Mouse (Mus musculus) forebrain, embryonic 12.5 days (tissue): ENCODE results near the gene Dagla. TPM values are rescaled to one million over a fixed set of nuclear protein-coding genes. Genes with fewer than 3 reads are reported as not detected.

ENCODE experiments used
- ATAC-seq: fragments of 200-750 bp; cut with Nextera tagmentation; 2 replicates; pipeline ENCODE4 v1.8.0; 2017; ENCODE audit warnings: moderate TSS enrichment; ENCODE audit not compliant: low FRiP score
- H3K27ac ChIP-seq: fragments of 300-500 bp; sonication (generic); 2 replicates; pipeline ENCODE4 v1.5.1; 2016; ENCODE audit warnings: mild to moderate bottlenecking
- H3K27me3 ChIP-seq: fragments of 300-500 bp; sonication (generic); 2 replicates; pipeline ENCODE4 v1.6.1; 2016; ENCODE audit warnings: mild to moderate bottlenecking
- H3K36me3 ChIP-seq: fragments of 300-500 bp; sonication (generic); replicated peaks from 2 replicates; pipeline ENCODE4 v1.6.1; 2016; ENCODE audit warnings: mild to moderate bottlenecking
- H3K4me1 ChIP-seq: fragments of 300-500 bp; sonication (generic); 2 replicates; pipeline ENCODE4 v1.6.1; 2016
- H3K4me2 ChIP-seq: fragments of 300-500 bp; sonication (generic); 2 replicates; pipeline ENCODE4 v1.6.1; 2016; ENCODE audit warnings: mild to moderate bottlenecking, moderate library complexity
- H3K4me3 ChIP-seq: fragments of 300-500 bp; sonication (generic); replicated peaks from 2 replicates; pipeline ENCODE4 v1.5.1; 2016; ENCODE audit warnings: mild to moderate bottlenecking
- H3K9ac ChIP-seq: fragments of 300-500 bp; sonication (generic); 2 replicates; pipeline ENCODE4 v1.6.1; 2016; ENCODE audit warnings: mild to moderate bottlenecking
- H3K9me3 ChIP-seq: fragments of 300-500 bp; sonication (generic); 2 replicates; pipeline ENCODE4 v1.6.1; 2016
- WGBS: fragments of 180-500 bp; shearing (Covaris S2); methylation state at CpG from one replicate; pipeline ENCODE4 v1.1.7; 2016; 5-methylcytosine and 5-hydroxymethylcytosine counted together
- polyA plus RNA-seq: library from polyadenylated mRNA; unstranded; fragments of >200 nt; fragmentation: Nextera tagmentation; extraction: Ambion mirVana; gene quantifications from 2 replicates; pipeline ENCODE4 v1.2.1, GENCODE M21; 2016

Gene Dagla
- polyA plus RNA-seq, 1 experiment from 2014 or later, result 3.6 TPM

- Histone ChIP-seq H3K4me2 (no peak overlapping the region), H3K4me3 (no peak overlapping the region), H3K9ac (no peak overlapping the region), H3K27me3 (peaks cover 2% of the 10 kb centered on the region; the same call in 1 of the 2 replicates), H3K27ac (no peak overlapping the region), H3K9me3 (no peaks in the 10 kb centered on the region), H3K36me3 (no peaks in the 10 kb centered on the region), H3K4me1 (peaks cover 12% of the 10 kb centered on the region)
- ATAC-seq, result no peak
- 72% methylated on average over 4 of the region's 4 CpGs for WGBS
Measured at GRCm38 (mm10) chr19:10223561-10223960, 81.1 kb downstream of the Dagla start.

GRCm38 (mm10) chr19:10222656-10223055 lies 82.0 kb downstream of the Dagla start:
- Histone ChIP-seq H3K4me3 (no peak overlapping the region), H3K4me1 (peaks cover 12% of the 10 kb centered on the region), H3K9ac (no peak overlapping the region), H3K27ac (no peak overlapping the region), H3K36me3 (no peaks in the 10 kb centered on the region), H3K4me2 (no peak overlapping the region), H3K9me3 (no peaks in the 10 kb centered on the region), H3K27me3 (no peaks in the 10 kb centered on the region)
- 47% methylated on average over 8 of the region's 8 CpGs for WGBS
- ATAC-seq, result no peak

DNA sequence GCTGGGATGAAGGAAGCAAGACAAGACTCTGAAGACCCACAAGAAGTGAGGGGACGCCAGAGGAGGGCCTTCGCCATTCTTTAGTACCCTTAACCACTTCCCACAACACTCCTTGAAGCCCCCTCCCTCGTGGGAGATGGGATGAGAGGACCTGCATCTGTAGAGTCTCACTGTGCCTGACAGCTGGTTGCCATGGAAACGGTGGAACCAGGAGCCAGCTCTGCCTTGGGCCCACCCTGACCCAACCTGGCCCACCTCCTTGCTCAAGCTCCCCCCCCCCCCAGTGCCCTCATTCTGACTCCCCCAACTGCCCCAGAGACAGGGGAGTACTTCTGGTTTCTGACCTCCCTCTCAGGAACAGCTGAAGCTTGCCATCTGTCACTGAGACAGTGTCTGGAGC lies 83.1 kb downstream of the Dagla start:
- no peak overlapping the region for H3K27ac ChIP-seq
- H3K36me3 ChIP-seq, result no peaks in the 10 kb centered on the region
- 70% methylated on average over 4 of the region's 4 CpGs for WGBS
- H3K4me3 ChIP-seq, result no peak overlapping the region
- H3K9me3 ChIP-seq, result no peaks in the 10 kb centered on the region
- H3K27me3 ChIP-seq, result no peaks in the 10 kb centered on the region
- peaks cover 12% of the 10 kb centered on the region for H3K4me1 ChIP-seq
- H3K9ac ChIP-seq, result no peak overlapping the region
- H3K4me2 ChIP-seq, result no peak overlapping the region
- no peak for ATAC-seq

GRCm38 (mm10) chr19:10219593-10219992 lies 85.1 kb downstream of the Dagla start:
- ATAC-seq, result no peak
- Histone ChIP-seq H3K36me3 (no peaks in the 10 kb centered on the region), H3K4me3 (no peak overlapping the region), H3K27ac (no peak overlapping the region), H3K27me3 (no peaks in the 10 kb centered on the region), H3K4me2 (no peak overlapping the region), H3K9me3 (no peaks in the 10 kb centered on the region), H3K9ac (no peak overlapping the region), H3K4me1 (0 out of 2 replicates have a peak, but pooled peaks cover 3% of the 10 kb centered on the region)
- WGBS, result 76% methylated on average over 6 of the region's 6 CpGs

- H3K36me3 ChIP-seq, result no peaks in the 10 kb centered on the region
- H3K9ac ChIP-seq, result no peak overlapping the region
- no peaks in the 10 kb centered on the region for H3K27me3 ChIP-seq
- 62% methylated on average over 3 of the region's 3 CpGs for WGBS
- ATAC-seq, result no peak; the same call in 1 of the 2 replicates
- H3K9me3 ChIP-seq, result no peaks in the 10 kb centered on the region
- no peak overlapping the region for H3K27ac ChIP-seq
- no peak overlapping the region for H3K4me2 ChIP-seq
- 0 out of 2 replicates have a peak, but pooled peaks cover 3% of the 10 kb centered on the region for H3K4me1 ChIP-seq
- no peak overlapping the region for H3K4me3 ChIP-seq
Measured at GRCm38 (mm10) chr19:10219108-10219507, 85.6 kb downstream of the Dagla start.

DNA sequence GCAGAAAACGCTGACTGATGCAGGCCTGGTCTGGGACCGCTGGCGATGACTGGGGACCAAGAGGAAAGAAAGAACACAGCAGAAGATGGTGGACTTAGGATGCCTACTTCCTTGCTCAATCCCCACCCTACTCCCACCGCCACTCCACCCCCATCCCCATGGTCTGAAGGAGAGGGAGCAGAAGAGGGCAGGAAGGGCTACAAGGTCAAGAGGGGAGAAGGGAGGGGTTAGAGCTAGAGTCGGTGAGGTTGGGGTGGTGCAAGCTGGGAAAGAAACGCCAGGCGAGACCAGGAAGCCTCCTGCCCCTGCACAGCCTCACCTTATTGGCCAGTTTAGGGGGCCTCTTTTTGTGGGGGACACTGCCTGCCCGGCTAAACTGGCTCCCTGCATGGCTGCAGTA lies 88.6 kb downstream of the Dagla start:
- Histone ChIP-seq H3K36me3 (peaks cover 12% of the 10 kb centered on the region; the same call in 1 of the 2 replicates), H3K9ac (no peak overlapping the region), H3K4me1 (0 out of 2 replicates have a peak, but pooled peaks cover 3% of the 10 kb centered on the region), H3K27ac (no peak overlapping the region), H3K27me3 (no peaks in the 10 kb centered on the region), H3K4me2 (no peak overlapping the region), H3K9me3 (no peaks in the 10 kb centered on the region), H3K4me3 (no peak overlapping the region)
- ATAC-seq, result no peak
- WGBS, result 90% methylated on average over 8 of the region's 8 CpGs

DNA sequence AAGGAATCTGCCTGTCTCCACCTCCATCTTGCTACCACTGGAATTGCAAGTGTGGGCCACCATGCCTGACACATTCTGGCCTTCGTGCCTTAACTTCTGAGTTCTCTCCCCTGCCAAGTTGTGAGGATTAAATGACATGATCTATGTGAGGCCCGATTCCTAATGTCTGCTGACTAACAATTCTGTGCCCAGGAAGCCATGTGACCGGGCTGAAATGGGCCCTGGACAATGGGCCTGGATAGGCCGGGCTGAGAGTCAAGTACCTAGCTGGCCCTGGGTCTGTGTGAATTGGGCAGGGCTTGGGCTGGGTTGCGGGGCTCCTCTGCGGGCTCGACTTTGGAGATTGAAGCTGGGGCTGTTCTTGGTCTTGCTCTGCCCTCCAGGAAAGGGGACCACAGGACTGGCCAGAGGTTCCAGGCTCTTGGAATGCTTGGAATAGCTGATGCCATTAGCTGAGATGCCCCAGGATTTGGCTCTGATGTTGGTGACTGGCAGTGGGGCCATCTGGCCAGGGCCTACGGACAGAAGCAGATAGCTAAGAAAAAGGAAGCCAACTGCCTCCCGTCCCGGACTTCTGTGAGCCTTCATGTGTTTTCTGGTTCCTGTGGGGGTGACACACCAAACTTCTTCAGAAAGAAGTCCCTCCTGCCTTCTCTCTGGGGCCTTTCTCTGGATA lies 90.7 kb downstream of the Dagla start:
- Histone ChIP-seq H3K9ac (no peak overlapping the region), H3K36me3 (peaks cover 33% of the 10 kb centered on the region), H3K27me3 (no peaks in the 10 kb centered on the region), H3K27ac (no peak overlapping the region), H3K9me3 (no peaks in the 10 kb centered on the region), H3K4me3 (no peak overlapping the region), H3K4me2 (no peak overlapping the region), H3K4me1 (no peaks in the 10 kb centered on the region)
- WGBS, result 86% methylated on average over 10 of the region's 10 CpGs
- no peak for ATAC-seq

GRCm38 (mm10) chr19:10210885-10211284 lies 93.8 kb downstream of the Dagla start:
- H3K36me3 ChIP-seq, result peaks cover 61% of the 10 kb centered on the region
- no peak overlapping the region for H3K4me2 ChIP-seq
- H3K4me3 ChIP-seq, result no peak overlapping the region
- no peaks in the 10 kb centered on the region for H3K27me3 ChIP-seq
- ATAC-seq, result no peak
- no peaks in the 10 kb centered on the region for H3K4me1 ChIP-seq
- 89% methylated on average over 4 of the region's 4 CpGs for WGBS
- H3K27ac ChIP-seq, result no peak overlapping the region
- no peaks in the 10 kb centered on the region for H3K9me3 ChIP-seq
- H3K9ac ChIP-seq, result no peak overlapping the region

DNA sequence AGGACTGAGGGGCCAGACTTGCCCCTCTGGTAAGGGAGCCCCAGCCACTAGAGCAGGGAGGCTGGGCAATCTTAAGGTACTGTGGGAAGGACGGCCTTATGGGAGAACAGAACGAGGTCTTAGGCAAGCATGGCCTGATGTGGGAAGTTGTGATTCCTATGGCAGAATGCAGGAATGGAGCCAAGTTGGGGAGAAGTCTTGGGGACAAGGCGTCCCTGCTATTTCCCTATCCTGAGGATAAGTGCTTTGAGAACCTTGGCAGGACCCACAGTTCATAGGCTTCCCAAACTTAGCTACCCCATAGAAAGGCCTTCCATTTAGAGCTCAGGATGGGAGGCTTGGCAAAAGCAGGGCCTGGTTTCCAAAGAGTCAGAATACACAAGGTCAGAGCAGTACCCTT lies 95.8 kb downstream of the Dagla start:
- Histone ChIP-seq H3K9ac (0 out of 2 replicates have a peak overlapping the region, but pooled peaks have one; percentile 25), H3K4me3 (no peak overlapping the region), H3K4me1 (peaks cover 7% of the 10 kb centered on the region), H3K27me3 (no peaks in the 10 kb centered on the region), H3K4me2 (no peak overlapping the region), H3K27ac (no peak overlapping the region), H3K9me3 (no peaks in the 10 kb centered on the region), H3K36me3 (peaks cover 62% of the 10 kb centered on the region)
- WGBS, result 91% methylated on average over 3 of the region's 3 CpGs
- no peak for ATAC-seq

DNA sequence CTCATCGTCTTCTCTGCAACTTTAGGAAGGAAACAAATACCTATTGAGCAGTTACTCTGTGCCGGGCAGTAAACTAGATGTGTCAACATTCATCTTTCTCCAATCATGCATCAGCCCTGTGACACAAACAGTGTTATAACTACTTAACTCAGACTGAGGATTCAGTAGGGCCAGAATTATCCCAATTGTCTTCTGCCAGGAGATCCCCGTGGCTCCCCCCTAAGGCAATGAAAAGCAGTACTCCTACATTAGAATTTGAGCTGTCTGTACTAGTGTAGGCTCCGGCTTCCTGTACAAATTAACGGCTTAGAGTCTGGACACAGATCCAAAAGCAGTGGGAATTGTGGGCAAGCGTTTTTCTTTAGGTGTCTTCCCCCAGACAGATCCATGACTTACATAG lies 99.6 kb downstream of the Dagla start:
- Histone ChIP-seq H3K4me3 (peak overlapping the region; percentile 90), H3K4me2 (peak overlapping the region; percentile 91), H3K9ac (peak overlapping the region; percentile 88), H3K27me3 (no peaks in the 10 kb centered on the region), H3K9me3 (no peaks in the 10 kb centered on the region), H3K27ac (no peak overlapping the region), H3K4me1 (peaks cover 17% of the 10 kb centered on the region), H3K36me3 (peaks cover 55% of the 10 kb centered on the region)
- WGBS, result 79% methylated on average over 6 of the region's 6 CpGs
- no peak for ATAC-seq

GRCm38 (mm10) chr19:10204616-10205001 lies 100.1 kb downstream of the Dagla start:
- no peaks in the 10 kb centered on the region for H3K27me3 ChIP-seq
- peaks cover 55% of the 10 kb centered on the region for H3K36me3 ChIP-seq
- H3K9me3 ChIP-seq, result no peaks in the 10 kb centered on the region
- WGBS, result 2% methylated on average over 5 of the region's 5 CpGs
- H3K27ac ChIP-seq, result peak overlapping the region; percentile 85; the same call in 1 of the 2 replicates
- H3K9ac ChIP-seq, result peak overlapping the region; percentile 88
- peak overlapping the region; percentile 90 for H3K4me3 ChIP-seq
- peak overlapping the region; percentile 91 for H3K4me2 ChIP-seq
- peaks cover 17% of the 10 kb centered on the region for H3K4me1 ChIP-seq
- ATAC-seq, result peak; percentile 18; the same call in 1 of the 2 replicates

DNA sequence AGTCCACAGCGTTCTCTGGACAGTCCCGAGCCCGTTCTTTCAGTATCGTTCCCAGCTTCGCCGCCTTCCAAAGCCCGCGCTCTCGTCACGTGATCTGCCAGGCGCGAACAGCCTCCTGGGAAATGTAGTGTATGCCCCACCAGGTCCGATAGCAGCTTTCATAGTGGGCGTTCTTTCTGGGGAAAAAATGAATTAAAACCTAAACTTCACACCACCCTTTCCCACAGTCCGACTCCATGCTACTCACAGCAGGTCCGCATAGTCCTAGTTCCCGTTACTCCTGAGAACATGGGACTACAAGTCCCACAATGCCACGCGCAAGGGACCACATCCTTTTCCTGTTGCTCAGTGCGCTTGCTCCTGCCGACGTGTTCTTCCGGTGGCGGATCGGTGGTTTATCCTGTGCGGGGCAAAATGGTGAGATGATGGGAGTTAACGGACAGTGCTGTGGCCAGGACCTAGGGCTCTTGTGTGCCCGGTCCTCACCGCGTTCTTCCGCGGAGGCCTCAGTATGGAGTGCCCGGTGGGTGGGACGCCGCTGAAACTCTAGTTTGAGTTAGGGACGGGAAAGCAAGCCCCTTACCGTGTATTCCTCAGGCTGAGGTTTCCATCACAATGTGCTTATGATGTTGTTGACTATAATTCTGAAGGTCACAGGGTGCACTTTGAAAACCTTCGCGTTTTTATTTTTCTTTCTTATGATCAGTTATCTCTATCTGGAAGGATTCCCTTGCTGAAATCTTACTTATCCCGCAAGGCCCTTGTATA lies 100.6 kb downstream of the Dagla start, which contains the start of the genes Tmem258 and Fen1:
Tmem258 (plus strand) TSS at position 167 of the 768 bp plus-strand sequence.
Fen1 (minus strand) TSS at position 322 of the 768 bp plus-strand sequence.
- H3K4me2 ChIP-seq, result peak within 1 kb of the TSS; percentile 91
- H3K4me1 ChIP-seq, result peaks cover 17% of the 10 kb centered on the region
- peak within 1 kb of the TSS; percentile 85 for H3K27ac ChIP-seq
- ATAC-seq, result peak; percentile 94
- peak within 1 kb of the TSS; percentile 90 for H3K4me3 ChIP-seq
- H3K27me3 ChIP-seq, result no peaks in the 10 kb centered on the region
- H3K9me3 ChIP-seq, result no peaks in the 10 kb centered on the region
- peak within 1 kb of the TSS; percentile 88 for H3K9ac ChIP-seq
- H3K36me3 ChIP-seq, result peaks cover 55% of the 10 kb centered on the region
- under 1% methylated on average over 40 of the region's 40 CpGs for WGBS
